Mouse (Mus musculus) spleen, adult 2 months (tissue): ENCODE data around the gene Wars.

ENCODE experiments used
- CTCF ChIP-seq: fragments of 200-500 bp; IDR thresholded peaks from 2 replicates; pipeline ENCODE4 v1.5.1; 2011; ENCODE audit warnings: mild to moderate bottlenecking, inconsistent platforms; ENCODE audit not compliant: insufficient read depth, insufficient read length, insufficient replicate concordance; ENCODE audit errors: extremely low read depth
- POLR2A ChIP-seq: fragments of 200-500 bp; IDR thresholded peaks from 2 replicates; pipeline ENCODE4 v1.6.1; 2011; ENCODE audit warnings: low read depth, low read length, inconsistent platforms

DNA sequence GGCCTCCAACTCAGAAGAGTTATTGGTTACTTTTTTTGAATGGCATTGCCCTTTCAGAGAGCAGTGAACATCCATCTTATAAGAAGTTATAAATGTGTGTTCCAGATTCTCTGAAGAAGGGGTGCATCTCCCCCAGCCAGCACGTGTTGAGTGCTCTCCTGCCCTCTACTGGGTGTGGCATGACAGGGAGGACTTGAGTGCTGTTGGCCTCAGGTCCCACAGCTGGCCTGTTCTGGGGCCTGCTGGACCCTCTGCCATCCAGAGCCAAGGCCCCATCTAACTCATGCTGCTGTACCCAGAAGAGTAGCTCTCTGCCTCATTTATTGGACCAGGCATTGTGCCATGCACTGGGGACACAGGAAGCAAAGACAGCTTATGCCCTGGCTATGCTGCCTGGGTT is 46.3 kb upstream of the Wars start:
- TF ChIP-seq CTCF (no peak), POLR2A (no peak)
